Mouse (Mus musculus): ENCODE measurements at regions not wholly inside any gene's neighbourhood (a gene's known extent, or its start where the extent isn't known, plus 50 kb on each side); places are given as distances from the start of the nearest gene placed in this dataset.

DNA sequence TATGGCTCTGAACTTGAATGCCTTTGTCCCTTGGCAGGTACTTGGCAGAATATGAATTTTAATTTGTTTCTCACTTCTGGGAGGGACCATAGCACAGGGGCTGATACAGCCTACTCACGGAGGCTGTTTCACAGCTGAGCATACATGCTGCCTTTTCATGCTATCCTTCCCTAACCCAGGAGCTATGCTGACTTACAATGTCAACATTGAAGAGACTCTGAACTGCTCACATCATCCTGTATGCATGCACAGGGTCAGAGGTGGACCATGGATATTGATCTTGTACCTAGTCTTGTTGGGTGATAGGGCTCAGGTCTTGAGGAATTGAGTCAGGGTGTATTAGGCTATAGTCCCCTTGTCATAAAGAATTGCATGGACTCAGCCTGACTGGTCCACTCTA, 74.5 kb downstream of the Cmpk2 start:
- ATAC-seq (ENCODE audit: insufficient read depth) (no peak), DNase-seq (no peak)
- no peak overlapping the region for H3K9ac ChIP-seq
- no peak overlapping the region for H3K4me2 ChIP-seq
- no peak overlapping the region for H3K27ac ChIP-seq (ENCODE audit: low read depth)
- 62% methylated on average over 1 of the region's 1 CpGs for WGBS
- no peaks in the 10 kb centered on the region for H3K36me3 ChIP-seq (ENCODE audit: insufficient read depth)
- H3K4me1 ChIP-seq (ENCODE audit: insufficient read depth): no peaks in the 10 kb centered on the region
- no peaks in the 10 kb centered on the region for H3K9me3 ChIP-seq (ENCODE audit: low read depth, low read length)
- TF ChIP-seq CTCF (IDR thresholded peaks at IDR 0.05; ENCODE audit: low read depth): no peak
- H3K4me3 ChIP-seq (ENCODE audit: low read depth, low read length): no peak overlapping the region
- no peaks in the 10 kb centered on the region for H3K27me3 ChIP-seq (ENCODE audit: insufficient read depth, low read length)

- no peak overlapping the region for H3K4me3 ChIP-seq (ENCODE audit: low read depth, low read length)
- 37% methylated on average over 2 of the region's 2 CpGs for WGBS
- no peak for ATAC-seq (ENCODE audit: insufficient read depth)
- no peaks in the 10 kb centered on the region for H3K4me1 ChIP-seq (ENCODE audit: insufficient read depth)
- no peaks in the 10 kb centered on the region for H3K27me3 ChIP-seq (ENCODE audit: insufficient read depth, low read length)
- DNase-seq: no peak
- H3K4me2 ChIP-seq: no peak overlapping the region
- no peak overlapping the region for H3K9ac ChIP-seq
- no peaks in the 10 kb centered on the region for H3K36me3 ChIP-seq (ENCODE audit: insufficient read depth)
- no peaks in the 10 kb centered on the region for H3K9me3 ChIP-seq (ENCODE audit: low read depth, low read length)
- H3K27ac ChIP-seq (ENCODE audit: low read depth): no peak overlapping the region
- TF ChIP-seq CTCF (IDR thresholded peaks at IDR 0.05; ENCODE audit: low read depth): no peak
These were observed 73.4 kb downstream of the Cmpk2 start for GRCm38 (mm10) chr12:26542451-26542850.

- Histone ChIP-seq H3K4me1 (ENCODE audit: insufficient read depth) (0 out of 2 replicates have a peak, but pooled peaks cover 11% of the 10 kb centered on the region), H3K27ac (ENCODE audit: low read depth) (no peak overlapping the region), H3K27me3 (ENCODE audit: insufficient read depth, low read length) (no peaks in the 10 kb centered on the region), H3K36me3 (ENCODE audit: insufficient read depth) (no peaks in the 10 kb centered on the region), H3K9me3 (ENCODE audit: low read depth, low read length) (no peaks in the 10 kb centered on the region), H3K4me2 (no peak overlapping the region), H3K9ac (no peak overlapping the region), H3K4me3 (ENCODE audit: low read depth, low read length) (no peak overlapping the region)
- TF ChIP-seq CTCF (IDR thresholded peaks at IDR 0.05; ENCODE audit: low read depth): no peak
- ATAC-seq (ENCODE audit: insufficient read depth) (no peak), DNase-seq (peak; percentile 15)
- WGBS: 55% methylated on average over 9 of the region's 9 CpGs
These were observed 66.4 kb downstream of the Cmpk2 start for GRCm38 (mm10) chr12:26535261-26535890.

GRCm38 (mm10) chr12:26534229-26535105, 65.5 kb downstream of the Cmpk2 start:
- WGBS: 16% methylated on average over 9 of the region's 9 CpGs
- no peaks in the 10 kb centered on the region for H3K27me3 ChIP-seq (ENCODE audit: insufficient read depth, low read length)
- ATAC-seq (ENCODE audit: insufficient read depth) (peak; percentile 42), DNase-seq (peak; percentile 69)
- H3K9ac ChIP-seq: no peak overlapping the region
- H3K4me1 ChIP-seq (ENCODE audit: insufficient read depth): 0 out of 2 replicates have a peak, but pooled peaks cover 11% of the 10 kb centered on the region
- H3K4me2 ChIP-seq: no peak overlapping the region
- no peak overlapping the region for H3K4me3 ChIP-seq (ENCODE audit: low read depth, low read length)
- TF ChIP-seq CTCF (IDR thresholded peaks at IDR 0.05; ENCODE audit: low read depth): no peak
- H3K9me3 ChIP-seq (ENCODE audit: low read depth, low read length): no peaks in the 10 kb centered on the region
- H3K27ac ChIP-seq (ENCODE audit: low read depth): no peak overlapping the region
- no peaks in the 10 kb centered on the region for H3K36me3 ChIP-seq (ENCODE audit: insufficient read depth)

GRCm38 (mm10) chr12:26533641-26534151, 64.7 kb downstream of the Cmpk2 start:
- DNase-seq (peak; percentile 32), ATAC-seq (ENCODE audit: insufficient read depth) (peak; percentile 52)
- H3K27me3 ChIP-seq (ENCODE audit: insufficient read depth, low read length): no peaks in the 10 kb centered on the region
- no peak overlapping the region for H3K27ac ChIP-seq (ENCODE audit: low read depth)
- WGBS: 27% methylated on average over 9 of the region's 9 CpGs
- H3K36me3 ChIP-seq (ENCODE audit: insufficient read depth): no peaks in the 10 kb centered on the region
- H3K9me3 ChIP-seq (ENCODE audit: low read depth, low read length): no peaks in the 10 kb centered on the region
- H3K4me2 ChIP-seq: no peak overlapping the region
- H3K4me1 ChIP-seq (ENCODE audit: insufficient read depth): 0 out of 2 replicates have a peak, but pooled peaks cover 11% of the 10 kb centered on the region
- H3K9ac ChIP-seq: no peak overlapping the region
- TF ChIP-seq CTCF (IDR thresholded peaks at IDR 0.05; ENCODE audit: low read depth): no peak
- H3K4me3 ChIP-seq (ENCODE audit: low read depth, low read length): no peak overlapping the region

DNA sequence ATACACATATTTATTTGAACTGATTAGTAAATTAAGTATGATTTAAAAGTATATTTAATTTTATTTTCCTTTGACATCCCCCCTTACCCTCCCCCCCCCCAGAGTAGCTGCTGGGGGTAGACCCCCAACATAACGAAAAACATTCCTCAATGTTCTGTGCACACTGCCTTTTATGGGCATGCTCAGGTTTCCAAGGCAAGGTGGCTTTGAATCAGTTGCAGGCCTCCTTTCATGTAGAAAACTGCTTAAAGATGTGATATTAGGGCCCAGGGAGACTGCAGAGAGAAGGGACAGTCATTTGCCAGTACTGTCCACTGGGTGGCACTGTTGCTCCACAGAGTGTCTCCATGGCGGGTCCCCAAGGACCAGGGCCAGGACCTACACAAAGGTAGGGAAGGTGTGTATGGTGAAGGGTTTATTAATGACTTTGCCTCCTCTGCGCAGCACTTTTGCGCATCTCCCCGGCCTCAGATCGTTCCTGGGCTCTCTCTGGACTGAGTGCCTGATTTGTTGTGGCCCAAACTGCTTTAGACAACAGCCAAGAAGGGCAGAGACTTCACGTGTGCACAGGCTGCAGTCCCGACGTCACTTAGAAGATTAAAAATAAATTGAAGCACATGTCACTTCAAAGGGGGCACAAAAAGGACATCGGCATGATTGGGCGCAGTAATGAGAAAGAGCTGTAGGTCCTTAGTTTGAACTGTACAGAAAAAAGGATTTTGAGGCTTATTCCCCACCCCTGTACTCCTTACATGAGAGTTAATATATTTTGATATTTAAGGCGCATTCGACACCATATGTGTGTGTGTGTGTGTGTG, 64.0 kb downstream of the Cmpk2 start:
- Histone ChIP-seq H3K9ac (no peak overlapping the region), H3K9me3 (ENCODE audit: low read depth, low read length) (no peaks in the 10 kb centered on the region), H3K4me1 (ENCODE audit: insufficient read depth) (0 out of 2 replicates have a peak, but pooled peaks cover 11% of the 10 kb centered on the region), H3K4me2 (peak overlapping the region; percentile 19; the same call in 1 of the 2 replicates), H3K27me3 (ENCODE audit: insufficient read depth, low read length) (no peaks in the 10 kb centered on the region), H3K27ac (ENCODE audit: low read depth) (no peak overlapping the region), H3K36me3 (ENCODE audit: insufficient read depth) (no peaks in the 10 kb centered on the region), H3K4me3 (ENCODE audit: low read depth, low read length) (no peak overlapping the region)
- WGBS: 30% methylated on average over 13 of the region's 13 CpGs
- DNase-seq (peak; percentile 90), ATAC-seq (ENCODE audit: insufficient read depth) (peak; percentile 56)
- peak; percentile 97 for TF ChIP-seq CTCF (IDR thresholded peaks at IDR 0.05; ENCODE audit: low read depth)

Measured in lung, embryonic 14.5 days (tissue).